In genomic region chr12:100128961-100129360, GRCm38 (mm10) we compare ENCODE assay signal across 14 mouse cellular contexts. TPM values are rescaled to one million over a fixed set of nuclear protein-coding genes. Genes with fewer than 3 reads are reported as not detected.
DNase-seq lines count a peak whose midpoint lies in the region; ATAC-seq and TF ChIP-seq lines count a peak whose summit lies in the region.
"Had no signal": no experiment of that assay in that cellular context is flagged by ENCODE, and none has a peak within 500 bp of the region (broad histone marks: within the 10 kb centered on the region; RNA-seq: fewer than 3 reads in every experiment).

No protein-coding gene starts in this region.

- H3K27me3 ChIP-seq in heart, embryonic 10.5 days (ENCODE audit: insufficient read depth, poor library complexity, severe bottlenecking) = no peaks in the 10 kb centered on the region
- H3K27me3 ChIP-seq in kidney, adult 2 months (replicated peaks; ENCODE audit: control insufficient read depth, insufficient read depth, low read length) = no peaks in the 10 kb centered on the region
- H3K27me3 ChIP-seq in midbrain, embryonic 11.5 days (ENCODE audit: control insufficient read depth, insufficient read depth, low read length) = no peaks in the 10 kb centered on the region
- H3K27me3 ChIP-seq in midbrain, embryonic 15.5 days (replicated peaks) = no peaks in the 10 kb centered on the region
- no peaks in the 10 kb centered on the region for H3K27me3 ChIP-seq in stomach, embryonic 16.5 days (ENCODE audit: control insufficient read depth, insufficient read depth, low read length)
- H3K27me3 ChIP-seq: neural tube, embryonic 12.5 days had no signal

- no peak overlapping the region for H3K4me3 ChIP-seq in heart, embryonic 10.5 days
- H3K4me3 ChIP-seq in kidney, adult 2 months (ENCODE audit: insufficient read depth, low read depth, low read length) = no peak overlapping the region
- H3K4me3 ChIP-seq in midbrain, embryonic 11.5 days (ENCODE audit: low read depth, low read length) = no peak overlapping the region
- H3K4me3 ChIP-seq in midbrain, embryonic 15.5 days = no peak overlapping the region
- no peak overlapping the region for H3K4me3 ChIP-seq in stomach, embryonic 16.5 days (replicated peaks; ENCODE audit: low read length)
- H3K4me3 ChIP-seq: neural tube, embryonic 12.5 days had no signal

- TF ChIP-seq CTCF in kidney, adult 2 months (conservative IDR thresholded peaks at IDR 0.05; ENCODE audit: insufficient read depth, insufficient read length, low read depth, low read length) = no peak

- no peak for TF ChIP-seq POLR2A in kidney, adult 2 months (IDR thresholded peaks at IDR 0.05; ENCODE audit: low read depth, low read length)

- no peak for DNase-seq in heart, embryonic 10.5 days (ENCODE audit: low spot score)
- no peak for DNase-seq in heart, postnatal 14 days
- DNase-seq in kidney, adult 2 months = peak; percentile 53
- DNase-seq in kidney, adult 18-20 months = no peak
- DNase-seq in midbrain, embryonic 11.5 days (ENCODE audit: low spot score, missing footprints) = peak; percentile 41
- DNase-seq: cerebellum, postnatal 14 days; gastrocnemius, postnatal 14 days; right cerebral cortex, postnatal 25 days; thymus, adult 2 months had no signal

- peaks cover 77% of the 10 kb centered on the region for H3K36me3 ChIP-seq in heart, embryonic 10.5 days
- H3K36me3 ChIP-seq in kidney, adult 2 months (ENCODE audit: control insufficient read depth, insufficient read depth, low read length) = no peaks in the 10 kb centered on the region; the same call in 1 of the 2 replicates
- peaks cover 10% of the 10 kb centered on the region for H3K36me3 ChIP-seq in midbrain, embryonic 11.5 days (ENCODE audit: control insufficient read depth, insufficient read depth, low read length)
- H3K36me3 ChIP-seq in midbrain, embryonic 15.5 days (replicated peaks) = peaks cover 50% of the 10 kb centered on the region
- H3K36me3 ChIP-seq in stomach, embryonic 16.5 days (ENCODE audit: control insufficient read depth, insufficient read depth, low read length) = peaks cover 24% of the 10 kb centered on the region

- no peak for ATAC-seq in midbrain, embryonic 11.5 days (ENCODE audit: low FRiP score)
- ATAC-seq in midbrain, embryonic 15.5 days (replicated peaks) = no peak
- ATAC-seq in stomach, embryonic 16.5 days (ENCODE audit: insufficient read depth, low FRiP score) = no peak
- ATAC-seq in megakaryocyte, adult 5-6 weeks (ENCODE audit: poor library complexity, severe bottlenecking) = no peak

- H3K4me2 ChIP-seq in midbrain, embryonic 11.5 days = no peak overlapping the region
- no peak overlapping the region for H3K4me2 ChIP-seq in midbrain, embryonic 15.5 days
- H3K4me2 ChIP-seq in stomach, embryonic 16.5 days (ENCODE audit: low read depth, low read length) = no peak overlapping the region
- H3K4me2 ChIP-seq: neural tube, embryonic 12.5 days had no signal

- H3K9ac ChIP-seq in midbrain, embryonic 11.5 days (ENCODE audit: low read length) = no peak overlapping the region
- no peak overlapping the region for H3K9ac ChIP-seq in midbrain, embryonic 15.5 days
- H3K9ac ChIP-seq in stomach, embryonic 16.5 days (ENCODE audit: low read length) = peak overlapping the region; percentile 26; the same call in 1 of the 2 replicates
- H3K9ac ChIP-seq: liver, embryonic 14.5 days; neural tube, embryonic 12.5 days had no signal

- no peaks in the 10 kb centered on the region for H3K9me3 ChIP-seq in heart, embryonic 10.5 days
- no peaks in the 10 kb centered on the region for H3K9me3 ChIP-seq in midbrain, embryonic 11.5 days (ENCODE audit: control insufficient read depth, low read length)
- H3K9me3 ChIP-seq in midbrain, embryonic 15.5 days = no peaks in the 10 kb centered on the region
- H3K9me3 ChIP-seq in stomach, embryonic 16.5 days (replicated peaks; ENCODE audit: control insufficient read depth, low read length) = no peaks in the 10 kb centered on the region
- H3K9me3 ChIP-seq: neural tube, embryonic 12.5 days had no signal

- peaks cover 35% of the 10 kb centered on the region for H3K4me1 ChIP-seq in heart, embryonic 10.5 days
- H3K4me1 ChIP-seq in kidney, adult 2 months (ENCODE audit: control insufficient read depth, insufficient read depth, low read length) = 0 out of 2 replicates have a peak, but pooled peaks cover 4% of the 10 kb centered on the region
- no peaks in the 10 kb centered on the region for H3K4me1 ChIP-seq in midbrain, embryonic 11.5 days (ENCODE audit: control insufficient read depth, insufficient read depth, low read length)
- no peaks in the 10 kb centered on the region for H3K4me1 ChIP-seq in midbrain, embryonic 15.5 days
- H3K4me1 ChIP-seq in stomach, embryonic 16.5 days (ENCODE audit: control insufficient read depth, insufficient read depth, low read length) = no peaks in the 10 kb centered on the region
- H3K4me1 ChIP-seq: neural tube, embryonic 12.5 days had no signal

- WGBS in heart, embryonic 10.5 days = 77% methylated on average over 8 of the region's 8 CpGs
- 44% methylated on average over 8 of the region's 8 CpGs for WGBS in kidney, adult 2 months
- WGBS in midbrain, embryonic 11.5 days = 89% methylated on average over 8 of the region's 8 CpGs
- WGBS in midbrain, embryonic 15.5 days = 87% methylated on average over 8 of the region's 8 CpGs
- 77% methylated on average over 8 of the region's 8 CpGs for WGBS in stomach, embryonic 16.5 days

- intact Hi-C loops in heart, postnatal 14 days (cut with DNase I) = no loop called here

- peak overlapping the region; percentile 82 for H3K27ac ChIP-seq in heart, embryonic 10.5 days
- H3K27ac ChIP-seq in kidney, adult 2 months (ENCODE audit: insufficient read depth, low read depth, low read length) = no peak overlapping the region
- H3K27ac ChIP-seq in midbrain, embryonic 11.5 days (ENCODE audit: low read depth, low read length) = no peak overlapping the region
- no peak overlapping the region for H3K27ac ChIP-seq in midbrain, embryonic 15.5 days
- H3K27ac ChIP-seq in stomach, embryonic 16.5 days (ENCODE audit: low read length) = no peak overlapping the region
- H3K27ac ChIP-seq: liver, embryonic 14.5 days; neural tube, embryonic 12.5 days had no signal

RNA-seq across cellular contexts. Expression of gene Psmc1, which starts 19.0 kb away (rescaled TPM):
- polyA plus RNA-seq in heart, embryonic 10.5 days (2016; fragmentation: Nextera tagmentation; extraction: Ambion mirVana) = 278 and 309 TPM in 2 replicates
- 100 to 1,000 TPM; 134 to 135 TPM for total RNA-seq in heart, postnatal 14 days (2021)
- 42.2 and 51.8 TPM in 2 replicates for polyA plus RNA-seq in kidney, adult 2 months (2012; rRNA removed)
- polyA plus RNA-seq in midbrain, embryonic 11.5 days (2014; fragmentation: Nextera tagmentation; extraction: Ambion mirVana) = 448 and 451 TPM in 2 replicates
- polyA plus RNA-seq in midbrain, embryonic 15.5 days (2015; fragmentation: Nextera tagmentation; extraction: Ambion mirVana) = 261 and 267 TPM in 2 replicates
- polyA plus RNA-seq in stomach, embryonic 16.5 days (2015; fragmentation: Nextera tagmentation; extraction: Ambion mirVana) = 237 and 242 TPM in 2 replicates
- 151 and 157 TPM in 2 replicates for total RNA-seq in megakaryocyte, adult 5-6 weeks (2015)
- total RNA-seq in megakaryocyte, adult 5-6 weeks (2017) = 154 and 189 TPM in 2 replicates

RNA-seq across cellular contexts. Expression of gene Nrde2, which starts 30.5 kb away (rescaled TPM):
- 10.3 and 12.0 TPM in 2 replicates for polyA plus RNA-seq in heart, embryonic 10.5 days (2016; fragmentation: Nextera tagmentation; extraction: Ambion mirVana)
- 10 to 100 TPM in 1 of 2 experiments, 1 to 10 TPM in 1; 8.4 to 11.9 TPM for total RNA-seq in heart, postnatal 14 days (2021)
- polyA plus RNA-seq in kidney, adult 2 months (2012; rRNA removed) = 8.3 TPM in 2 replicates
- polyA plus RNA-seq in midbrain, embryonic 11.5 days (2014; fragmentation: Nextera tagmentation; extraction: Ambion mirVana) = 11.6 and 13.5 TPM in 2 replicates
- polyA plus RNA-seq in midbrain, embryonic 15.5 days (2015; fragmentation: Nextera tagmentation; extraction: Ambion mirVana) = 12.2 and 14.1 TPM in 2 replicates
- 9.2 and 11.1 TPM in 2 replicates for polyA plus RNA-seq in stomach, embryonic 16.5 days (2015; fragmentation: Nextera tagmentation; extraction: Ambion mirVana)
- 3.3 and 8.2 TPM in 2 replicates for total RNA-seq in megakaryocyte, adult 5-6 weeks (2015)
- total RNA-seq in megakaryocyte, adult 5-6 weeks (2017) = 20.4 and 25.9 TPM in 2 replicates

Comparison
In these comparisons a context has a peak if more than half of its experiments do, and no peak if none do; other contexts are left out.
1. DNase-seq: peak in kidney, adult 2 months (single experiment) and midbrain, embryonic 11.5 days (single experiment); none in heart, embryonic 10.5 days (single experiment), heart, postnatal 14 days (0 of 2) and kidney, adult 18-20 months (single experiment).